Mouse (Mus musculus) urinary bladder, postnatal 25 days (tissue): ENCODE data around the gene Rbms3.

Experiments used
- DNase-seq: peaks from one replicate; pipeline ENCODE4 v3.0.0; 2022; ENCODE audit warnings: low spot score

The Rbms3 gene

DNA sequence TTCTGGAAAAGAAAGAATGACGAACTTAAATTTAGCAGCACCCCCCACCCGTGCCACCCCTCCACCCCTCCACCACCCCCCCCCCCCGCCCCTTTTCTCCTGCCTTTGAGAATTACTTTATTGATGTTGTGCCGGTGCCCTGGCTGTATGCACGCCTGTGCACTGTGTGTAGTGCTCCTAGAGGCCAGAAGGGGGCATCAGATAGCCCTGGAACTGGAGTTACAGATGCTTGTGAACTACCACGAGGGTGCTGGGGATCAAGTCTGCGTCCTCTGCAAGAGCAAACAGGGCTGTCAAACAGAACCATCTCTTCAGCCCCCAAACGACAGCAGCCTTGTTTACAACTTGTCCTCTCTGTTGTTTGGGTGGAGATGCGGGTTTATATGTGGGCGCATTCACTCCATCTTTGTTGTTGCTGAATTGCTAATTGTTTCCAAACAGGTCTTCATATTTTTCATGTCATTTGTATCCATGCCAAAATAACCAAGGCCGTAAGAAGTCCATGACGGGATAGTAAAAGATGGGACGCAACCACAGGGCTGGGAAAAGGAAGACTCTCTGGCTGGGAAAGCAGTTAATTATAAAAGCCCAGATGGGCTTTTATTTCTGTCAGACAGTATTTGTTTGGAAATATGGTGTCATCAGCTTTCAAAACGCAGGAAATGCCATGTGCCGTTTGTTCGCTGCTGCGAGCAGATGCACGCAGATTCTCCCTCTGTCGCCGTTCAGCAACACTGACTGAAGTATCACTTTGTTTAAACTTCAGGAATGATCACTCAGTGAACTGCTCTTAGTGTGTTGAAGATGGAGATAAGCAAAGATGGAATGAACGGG, 652.9 kb downstream of the Rbms3 start:
- DNase-seq = no peak

DNA sequence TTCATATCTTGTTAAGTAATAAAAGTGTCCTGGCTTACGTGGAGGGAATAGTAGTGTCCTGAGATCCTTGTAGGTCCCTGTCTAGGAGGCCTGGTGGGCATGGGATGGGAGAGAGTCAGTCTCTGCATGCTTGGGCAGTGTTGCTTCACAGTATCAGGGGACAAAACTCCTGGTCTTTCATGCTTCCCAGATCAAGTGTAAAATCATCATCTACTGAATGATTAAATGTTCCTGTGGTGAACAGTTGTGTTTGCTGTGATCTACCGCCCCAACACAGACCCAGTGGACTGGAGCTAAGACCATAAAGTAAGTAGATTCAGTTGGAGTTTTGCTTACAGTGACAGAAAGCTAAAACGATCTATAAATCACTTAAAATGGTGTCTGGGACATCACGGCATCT, 654.4 kb downstream of the Rbms3 start:
- no peak for DNase-seq

DNA sequence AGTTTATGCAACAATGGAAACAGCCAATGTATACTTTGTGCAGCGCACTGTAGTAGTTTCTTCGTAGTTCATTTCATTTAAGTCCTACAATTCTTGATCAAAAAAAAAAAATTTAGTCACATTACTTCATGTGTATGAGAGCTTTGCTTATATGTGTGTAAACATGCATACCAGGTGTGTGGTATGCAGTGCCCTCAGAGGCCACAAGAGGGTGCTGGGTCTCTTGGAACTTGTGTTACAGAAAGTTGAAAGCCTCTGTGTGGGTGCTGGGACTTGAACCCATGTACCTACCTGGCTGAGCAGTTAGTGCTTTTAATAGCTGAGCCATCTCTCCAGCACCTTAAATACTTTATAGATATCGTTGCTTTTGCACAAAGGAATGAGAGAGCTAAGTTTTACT, 655.6 kb downstream of the Rbms3 start:
- DNase-seq = no peak

DNA sequence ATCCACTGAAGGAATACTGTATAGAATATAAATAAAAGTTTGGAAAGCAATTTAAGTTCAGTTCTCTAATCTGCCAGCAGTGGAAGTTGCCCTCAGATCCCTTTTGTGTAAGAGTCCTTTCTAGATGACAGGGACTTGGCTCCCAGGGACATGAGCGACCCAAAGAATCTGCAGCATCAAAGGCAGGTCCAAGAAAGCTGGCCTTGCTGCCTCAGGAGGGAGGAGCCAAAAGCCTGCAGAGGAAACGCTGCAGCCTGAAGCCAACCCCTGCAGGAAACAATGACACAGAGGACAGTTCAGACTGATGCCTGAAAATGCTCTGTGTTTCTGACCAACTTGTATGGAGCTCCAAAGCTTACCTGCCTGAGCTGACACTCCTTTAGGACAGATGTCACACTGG, 656.1 kb downstream of the Rbms3 start:
- no peak for DNase-seq

DNA sequence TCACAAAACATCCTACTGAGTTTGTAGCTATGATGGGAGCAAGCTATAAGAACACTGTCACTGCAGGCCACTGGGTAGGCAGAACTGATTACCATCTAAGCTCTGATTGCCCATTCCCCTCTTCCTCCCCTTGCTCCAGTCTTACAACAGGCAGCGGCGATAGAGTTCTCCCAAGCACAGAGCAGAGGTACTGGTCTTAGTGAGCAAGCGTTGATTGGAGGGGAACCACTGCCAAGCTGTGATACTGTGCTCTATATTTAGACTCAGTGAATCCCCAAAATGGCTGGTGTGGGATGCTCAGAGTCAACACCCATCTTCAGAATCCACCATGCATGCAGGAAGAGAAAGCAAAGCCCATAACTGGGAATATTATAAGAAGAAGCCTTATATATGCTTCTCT, 662.4 kb downstream of the Rbms3 start:
- no peak for DNase-seq

DNA sequence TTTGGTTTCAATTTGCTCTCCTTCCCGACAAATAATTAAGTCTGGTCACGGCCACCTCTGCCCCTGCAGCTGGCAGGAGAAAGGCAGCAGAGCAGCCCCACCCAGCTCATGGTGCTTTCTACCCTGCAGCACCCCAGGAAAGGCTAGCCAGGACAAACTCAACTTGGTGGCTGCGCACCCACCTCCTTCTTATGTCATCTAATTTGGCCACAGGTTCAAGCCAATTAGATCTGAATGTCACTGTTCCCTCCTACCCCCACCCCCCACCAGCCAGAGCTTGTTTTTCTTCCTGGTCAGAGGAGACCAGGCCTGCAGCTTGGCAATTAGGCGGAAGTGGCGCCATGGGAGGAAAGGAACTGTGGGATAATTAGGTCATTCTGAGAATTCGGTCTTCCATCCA, 664.0 kb downstream of the Rbms3 start:
- DNase-seq = no peak

DNA sequence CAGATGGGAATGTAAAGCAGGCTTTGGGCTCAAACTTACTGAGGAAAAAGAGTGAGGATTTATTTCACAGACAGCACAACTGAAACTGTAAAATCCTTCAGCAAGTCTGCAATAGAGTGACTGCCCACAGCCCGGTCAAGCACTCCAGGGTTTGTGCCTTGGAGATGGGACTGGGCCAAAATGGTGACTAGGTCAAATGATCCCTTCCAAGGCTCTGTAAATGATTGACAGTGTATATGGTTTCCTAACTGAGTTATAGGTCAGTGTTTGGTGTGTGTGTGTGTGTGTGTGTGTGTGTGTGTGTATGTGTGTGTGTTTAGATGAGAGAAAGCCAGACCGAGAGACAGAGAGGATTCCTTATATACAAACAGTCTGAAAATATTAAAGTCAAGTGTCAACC, 673.6 kb downstream of the Rbms3 start:
- DNase-seq = no peak

DNA sequence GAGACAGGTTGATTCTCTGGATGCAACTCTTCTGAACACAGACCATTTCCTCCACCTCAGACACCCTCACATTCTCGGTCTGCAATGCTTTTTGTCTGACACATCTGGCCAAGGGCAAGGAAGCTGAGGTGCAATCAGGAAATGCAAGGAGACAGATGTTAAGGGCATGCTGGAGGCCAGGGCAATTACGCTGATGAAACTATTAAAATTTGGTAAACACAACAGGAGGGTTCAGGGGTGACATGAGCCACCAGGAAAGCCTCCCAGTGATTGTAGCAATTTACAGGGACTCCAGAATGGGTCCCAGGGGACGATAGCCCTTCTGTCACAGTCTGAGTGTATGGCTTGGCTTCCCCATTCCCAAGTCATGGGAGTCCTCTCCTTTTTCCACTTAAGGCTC, 681.5 kb downstream of the Rbms3 start:
- DNase-seq = no peak

DNA sequence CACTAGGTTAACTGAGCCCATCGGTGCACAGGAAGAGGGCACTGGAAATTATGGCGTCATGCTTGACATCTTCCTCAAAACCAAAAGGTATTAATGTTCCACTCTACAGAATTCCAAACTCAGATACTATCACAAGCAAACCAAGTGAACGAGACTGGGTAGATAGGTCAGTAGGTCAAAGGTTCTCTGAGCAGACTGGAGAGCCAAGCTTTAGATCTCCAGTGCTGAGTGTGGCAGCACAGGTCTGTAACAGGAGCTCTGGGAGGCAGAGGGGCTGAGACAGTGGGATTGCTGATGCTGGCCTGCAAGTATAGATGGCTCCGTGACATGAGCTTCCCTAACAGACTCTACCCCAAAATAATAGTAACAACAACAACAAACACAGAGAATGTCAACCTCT, 682.3 kb downstream of the Rbms3 start:
- no peak for DNase-seq

DNA sequence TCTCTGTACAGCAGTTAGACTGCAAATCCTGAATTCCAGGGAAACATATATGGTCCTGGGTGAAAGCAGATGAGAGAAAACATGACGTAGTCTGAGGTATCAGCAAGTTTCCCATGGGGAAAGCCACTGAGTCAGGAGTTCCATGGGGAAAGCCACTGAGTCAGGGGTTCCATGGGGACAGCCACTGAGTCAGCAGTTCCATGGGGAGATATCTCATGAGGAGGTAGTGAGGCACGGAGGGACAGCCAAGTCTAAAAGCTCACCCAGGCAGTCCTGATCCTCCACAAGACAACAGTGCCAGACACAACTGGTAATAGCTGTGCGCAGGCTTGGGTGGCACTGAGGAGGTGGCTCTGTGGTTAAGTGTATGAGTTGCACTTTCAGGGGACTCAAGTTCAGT, 682.9 kb downstream of the Rbms3 start:
- no peak for DNase-seq

DNA sequence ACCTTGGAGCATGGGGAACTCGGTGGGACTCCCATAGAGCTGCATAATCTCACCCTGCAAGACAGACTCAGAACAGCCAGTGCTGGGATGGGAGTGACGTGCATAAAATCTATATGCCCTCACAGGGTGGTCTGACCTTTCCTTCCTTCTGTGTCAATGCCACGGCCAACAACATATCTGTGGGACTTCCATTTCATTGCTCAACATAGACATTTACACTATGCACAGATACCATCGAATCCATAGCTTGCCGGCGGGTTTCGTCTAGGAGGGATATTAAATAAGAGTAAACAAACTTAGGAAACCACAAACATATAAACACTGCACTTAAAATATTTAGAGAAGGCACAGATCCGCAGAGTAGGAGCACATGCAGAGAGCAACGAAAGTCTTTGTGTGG, 684.0 kb downstream of the Rbms3 start:
- no peak for DNase-seq

DNA sequence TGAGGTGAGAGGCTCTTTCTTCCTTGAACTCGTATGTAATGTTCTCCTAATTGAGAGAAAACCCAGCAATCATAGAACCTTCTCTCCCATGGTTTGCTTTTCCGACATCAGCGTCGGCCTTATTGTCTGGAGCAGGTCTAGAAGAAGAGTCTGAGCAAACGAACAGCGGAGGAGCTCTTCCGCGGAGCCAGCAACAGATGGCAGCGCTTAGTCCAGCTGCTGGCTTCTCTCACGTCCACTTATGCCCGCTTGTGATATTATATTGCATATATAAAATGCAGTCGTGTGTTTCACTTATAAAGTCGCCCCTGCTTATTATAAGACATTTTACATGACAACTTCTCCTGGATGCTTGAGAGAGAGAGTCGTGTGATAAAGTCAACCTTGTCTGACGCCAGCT, 685.8 kb downstream of the Rbms3 start:
- DNase-seq = no peak

DNA sequence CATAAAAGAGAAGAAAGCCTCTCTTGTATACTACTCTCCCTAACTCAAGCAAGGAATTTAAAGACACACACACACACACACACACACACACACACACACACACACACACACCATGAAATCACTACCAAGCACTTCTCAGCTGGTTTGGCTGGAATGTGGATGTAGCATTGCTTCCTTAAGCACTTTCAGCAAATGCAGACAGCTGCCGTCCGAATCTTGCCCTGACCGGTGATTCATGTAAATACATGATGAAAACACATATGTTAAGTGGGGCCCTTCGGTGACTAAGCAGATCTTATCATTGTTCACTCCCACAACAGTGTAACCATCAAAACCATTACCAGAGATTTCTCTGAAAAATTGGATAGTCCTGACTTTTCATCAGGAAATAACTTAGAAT, 688.6 kb downstream of the Rbms3 start:
- no peak for DNase-seq

DNA sequence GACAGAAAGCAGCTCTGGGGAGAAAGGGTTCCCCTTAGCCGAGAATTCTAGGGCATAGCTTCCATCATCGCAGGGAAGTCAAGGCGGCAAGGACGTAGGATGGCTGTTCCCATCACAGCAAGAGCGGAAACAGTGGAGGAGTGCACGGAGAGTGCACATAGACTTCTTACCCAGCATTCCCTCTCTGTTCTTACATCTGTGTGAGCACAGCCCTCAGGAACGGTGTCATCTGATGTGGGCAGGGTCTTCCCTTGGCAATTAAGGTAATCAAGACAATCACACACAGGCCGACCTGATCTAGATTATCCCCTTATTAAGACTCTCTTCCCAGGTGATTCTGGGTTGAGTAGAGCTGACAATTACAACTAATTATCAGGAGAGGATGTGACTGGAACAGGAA, 689.0 kb downstream of the Rbms3 start:
- no peak for DNase-seq

DNA sequence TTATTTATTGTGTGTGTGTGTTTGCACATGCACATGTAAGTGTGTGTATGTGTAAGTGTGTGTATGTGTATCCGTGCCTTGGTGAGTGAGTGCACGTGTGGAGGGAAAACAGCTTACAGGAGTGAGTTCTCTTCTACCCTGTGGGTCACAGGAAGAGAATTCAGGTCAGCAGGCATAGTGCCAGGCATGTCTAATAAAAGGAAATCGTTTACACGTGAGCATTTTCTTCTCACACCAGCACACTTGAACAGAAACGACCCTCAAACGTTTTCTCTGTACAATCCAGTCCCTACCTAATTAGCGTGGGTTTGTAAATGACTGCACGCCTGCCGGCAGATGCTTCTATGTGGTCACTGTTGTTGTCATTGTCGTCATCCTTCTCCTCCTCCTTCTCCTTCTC, 701.4 kb downstream of the Rbms3 start:
- DNase-seq = no peak

DNA sequence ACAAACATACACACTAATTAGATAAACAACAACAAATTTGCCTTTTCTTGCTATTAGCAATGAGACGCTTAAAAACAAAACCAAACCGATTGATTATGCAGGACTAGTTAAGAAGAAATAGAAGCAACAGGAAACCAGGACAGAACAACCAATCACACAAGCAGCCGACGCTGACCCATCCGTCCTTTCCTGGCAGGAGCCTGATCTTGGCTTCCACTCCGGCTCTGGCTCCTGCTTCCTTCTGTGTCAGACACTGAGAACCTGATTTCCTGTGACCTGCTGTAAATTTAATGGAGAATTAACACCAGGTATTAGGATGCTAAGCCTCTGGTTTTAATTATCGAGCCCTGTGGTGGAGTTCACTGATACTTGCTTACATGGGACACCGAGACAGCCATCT, 706.6 kb downstream of the Rbms3 start:
- no peak for DNase-seq

DNA sequence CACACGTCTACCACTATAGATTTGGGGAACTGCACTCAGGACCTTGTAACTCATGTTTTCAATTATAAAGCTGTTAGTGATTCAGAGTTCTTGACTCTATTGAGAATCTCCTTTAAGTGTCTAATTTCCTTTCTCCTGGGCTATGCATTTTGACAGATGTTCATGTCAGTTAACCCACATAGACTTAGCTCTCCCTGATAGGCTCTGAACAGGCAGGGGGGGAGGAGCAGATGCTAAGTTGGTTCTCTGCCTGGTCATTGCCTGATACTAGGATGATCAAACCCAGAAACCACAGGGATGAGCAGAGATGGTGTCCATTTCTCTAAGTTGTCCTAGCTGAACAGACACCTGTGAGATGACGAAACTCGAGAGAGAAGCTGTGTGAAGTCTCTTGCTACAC, 707.2 kb downstream of the Rbms3 start:
- no peak for DNase-seq

DNA sequence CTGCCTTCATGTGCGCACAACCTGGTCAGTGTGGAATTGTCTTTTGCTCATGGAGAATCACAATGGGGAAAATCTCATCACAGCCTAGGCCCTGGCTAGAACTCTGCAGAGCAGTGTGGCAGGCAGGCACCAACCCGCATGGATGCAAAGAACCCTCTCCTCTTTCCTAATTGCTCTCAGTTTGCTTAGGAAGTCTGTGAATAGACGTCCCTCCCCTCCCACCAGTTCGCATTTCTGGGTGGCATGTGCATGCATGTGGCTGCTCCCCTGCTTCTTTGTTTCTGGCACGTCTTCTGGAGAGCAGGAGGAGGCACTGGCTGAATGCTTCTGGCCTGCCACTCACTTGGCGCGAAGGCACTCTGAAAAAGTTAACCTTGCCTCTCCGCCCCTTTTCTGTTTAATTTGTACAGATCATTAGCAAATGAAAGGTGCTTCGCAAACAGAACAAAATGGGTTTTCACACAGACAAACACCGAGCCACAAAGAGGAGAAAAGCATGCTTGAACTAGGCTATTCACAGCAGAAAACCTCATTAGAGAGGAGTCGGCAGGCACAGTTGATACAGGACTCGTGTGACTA, 710.2 kb downstream of the Rbms3 start:
- DNase-seq = no peak

DNA sequence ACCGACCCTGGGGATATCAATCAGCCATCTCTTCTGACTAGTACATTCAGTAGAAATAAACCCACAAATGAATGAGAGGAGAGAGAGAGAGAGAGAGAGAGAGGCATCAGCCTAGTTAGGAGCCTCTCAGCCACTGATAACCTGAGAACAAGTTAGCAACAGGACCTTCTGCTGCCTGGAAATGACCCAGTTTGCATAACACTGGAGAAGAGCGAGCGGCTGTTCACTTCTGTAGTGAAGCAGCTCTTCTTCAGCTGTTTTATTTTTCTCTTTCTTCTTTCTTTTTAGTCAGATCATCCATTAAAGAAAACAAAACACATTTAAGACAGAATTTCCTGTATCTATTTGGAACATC, 717.2 kb downstream of the Rbms3 start:
- no peak for DNase-seq

DNA sequence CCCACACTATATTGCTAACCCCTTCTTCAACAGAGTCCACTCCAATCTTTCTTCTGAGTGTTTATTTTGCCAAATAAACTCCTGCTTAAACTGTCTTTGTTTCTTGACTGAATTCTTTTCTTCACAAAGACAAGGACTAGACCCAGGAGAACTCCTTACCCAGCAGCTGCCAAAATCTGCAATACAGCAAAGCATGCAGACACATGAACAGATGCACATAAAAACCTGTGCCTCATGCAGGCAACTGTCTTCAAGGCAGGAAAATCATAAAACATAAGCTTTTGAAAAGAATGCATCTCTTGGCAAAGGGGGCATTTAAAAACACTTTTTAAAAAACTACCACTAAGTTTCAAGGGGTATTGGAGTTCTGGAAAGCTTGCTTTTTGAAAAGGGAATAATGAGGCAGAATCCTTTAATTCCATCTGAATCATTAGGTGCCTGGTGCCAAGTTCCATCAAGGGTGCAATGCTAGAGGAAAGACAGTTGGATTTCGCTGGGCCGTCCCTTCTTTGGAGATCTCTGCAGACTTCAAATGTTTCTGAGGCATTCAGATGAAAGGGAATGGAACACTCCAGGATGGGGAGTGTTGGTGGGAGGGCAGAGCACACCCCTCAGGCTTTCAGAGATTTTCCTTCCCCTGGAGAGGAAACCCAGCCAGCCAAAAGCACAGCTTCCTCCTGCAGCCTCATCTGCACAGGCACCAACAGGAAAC, 717.8 kb downstream of the Rbms3 start:
- DNase-seq = no peak

DNA sequence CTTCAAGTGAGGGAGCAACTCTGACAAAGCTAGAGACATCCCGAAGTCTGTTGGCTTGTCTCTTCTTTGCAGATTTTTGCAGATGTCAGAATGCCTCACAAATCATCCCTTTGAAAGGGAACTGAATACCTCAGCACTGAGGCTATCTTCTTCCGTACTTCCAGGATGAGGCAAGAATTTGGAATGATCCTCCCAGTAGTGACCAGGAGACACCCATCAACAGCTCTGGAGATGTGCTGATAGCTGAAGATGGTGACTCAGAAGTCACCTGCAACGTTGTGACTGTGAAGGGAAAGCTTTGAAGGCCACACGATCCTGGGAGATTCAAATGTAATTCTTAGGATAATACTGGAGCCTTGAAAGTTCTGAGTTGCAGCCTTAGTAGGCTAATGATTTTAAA, 720.2 kb downstream of the Rbms3 start:
- no peak for DNase-seq

DNA sequence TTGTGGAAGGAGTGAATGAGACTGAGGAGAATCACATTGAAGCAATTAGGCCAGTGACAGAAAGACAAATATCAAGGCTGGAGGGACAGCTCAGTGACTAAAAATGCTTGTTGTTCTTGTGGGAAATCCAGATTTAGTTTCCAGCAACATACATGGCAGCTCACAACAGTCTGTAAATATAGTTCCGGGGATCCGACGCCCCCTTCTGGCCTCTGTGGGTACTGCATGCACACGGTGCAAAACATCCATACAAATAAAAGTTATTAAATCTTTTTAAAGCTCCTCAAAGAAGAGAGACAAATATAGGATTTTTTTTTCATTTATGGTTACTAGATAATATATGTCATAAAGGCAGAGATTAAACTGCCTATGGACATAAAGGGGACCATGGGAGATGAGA, 722.8 kb downstream of the Rbms3 start:
- no peak for DNase-seq

DNA sequence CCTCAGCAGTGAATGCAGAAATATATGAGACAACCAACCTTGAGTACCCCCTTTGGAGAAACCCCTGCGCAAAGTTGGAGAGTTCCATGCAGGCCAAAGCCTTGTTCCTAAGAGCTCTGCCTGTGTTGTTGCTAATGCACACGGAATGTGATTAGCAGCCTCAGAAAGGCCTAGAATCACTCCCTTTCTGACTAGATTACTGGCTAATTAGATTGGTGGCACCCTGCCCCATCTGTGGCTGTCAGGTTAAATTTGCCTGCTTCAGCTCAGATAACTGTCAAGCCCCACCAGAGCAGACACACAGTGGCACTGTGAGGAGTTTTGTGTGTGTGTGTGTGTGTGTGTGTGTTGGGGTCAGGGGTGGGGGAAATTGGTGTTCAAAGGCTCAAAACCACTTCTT, 724.1 kb downstream of the Rbms3 start:
- DNase-seq = no peak
